Mouse (Mus musculus): Measurements from ENCODE around the gene Lce1a2. TPM values are rescaled to one million over a fixed set of nuclear protein-coding genes. Genes with fewer than 3 reads are reported as not detected.
"Not testable (repeated sequence)": the region's sequence is repeated elsewhere in the genome, so short reads cannot be mapped to it uniquely, and the experiment has no call there.

The Lce1a2 gene
- polyA plus RNA-seq (2012; rRNA removed), result not detected in 2 replicates

- DNase-seq (ENCODE audit: low spot score), result no peak
Measured at GRCm38 (mm10) chr3:92670215-92670614, at the start of gene Lce1a2. Lce1a2 (minus strand) TSS chr3:92670315.

- no peak for DNase-seq (ENCODE audit: low spot score)
Measured at GRCm38 (mm10) chr3:92715122-92715521, 45.0 kb upstream of the Lce1a2 start.

- DNase-seq (ENCODE audit: low spot score), result no peak
Measured at GRCm38 (mm10) chr3:92708974-92709373, 38.9 kb upstream of the Lce1a2 start, which contains the start of gene Lce1e. Lce1e (minus strand) TSS chr3:92709074.

- no peak for DNase-seq (ENCODE audit: low spot score)
Measured at GRCm38 (mm10) chr3:92694613-92695012, 24.5 kb upstream of the Lce1a2 start.

GRCm38 (mm10) chr3:92691688-92692087 lies 21.6 kb upstream of the Lce1a2 start:
- DNase-seq (ENCODE audit: low spot score), result no peak

- not testable (repeated sequence) for DNase-seq (ENCODE audit: low spot score)
Measured at GRCm38 (mm10) chr3:92689154-92689553, 19.0 kb upstream of the Lce1a2 start.

- DNase-seq (ENCODE audit: low spot score), result no peak
Measured at GRCm38 (mm10) chr3:92687110-92687509, 17.0 kb upstream of the Lce1a2 start, which contains the start of gene Lce1d. Lce1d (minus strand) TSS chr3:92687210.

- DNase-seq (ENCODE audit: low spot score), result no peak
Measured at GRCm38 (mm10) chr3:92678947-92679346, 8.8 kb upstream of the Lce1a2 start, which contains the start of gene Lce1c. Lce1c (plus strand) TSS chr3:92679247.

- no peak for DNase-seq (ENCODE audit: low spot score)
Measured at GRCm38 (mm10) chr3:92656826-92657225, 13.3 kb downstream of the Lce1a2 start, which contains the start of gene Lce1b. Lce1b (minus strand) TSS chr3:92656926.

- no peak for DNase-seq (ENCODE audit: low spot score)
Measured at GRCm38 (mm10) chr3:92648207-92648606, 21.9 kb downstream of the Lce1a2 start, which contains the start of gene Lce1a1. Lce1a1 (minus strand) TSS chr3:92648307.

GRCm38 (mm10) chr3:92639854-92640253 lies 30.3 kb downstream of the Lce1a2 start:
- DNase-seq (ENCODE audit: low spot score), result no peak

GRCm38 (mm10) chr3:92638653-92638991 lies 31.5 kb downstream of the Lce1a2 start:
- no peak for DNase-seq (ENCODE audit: low spot score)

- no peak for DNase-seq (ENCODE audit: low spot score)
Measured at GRCm38 (mm10) chr3:92637745-92638652, 32.1 kb downstream of the Lce1a2 start.

- DNase-seq (ENCODE audit: low spot score), result no peak
Measured at GRCm38 (mm10) chr3:92621560-92621959, 48.6 kb downstream of the Lce1a2 start, which contains the start of gene Lce6a. Lce6a (minus strand) TSS chr3:92621660.

Other genes with a start within 250 kb of the Lce1a2 start
- gene Gm9774, start 240.9 kb downstream of the Lce1a2 start, polyA plus RNA-seq (2012; rRNA removed), result 9.5 and 10.7 TPM in 2 replicates
- gene Sprr2k, start 237.7 kb downstream of the Lce1a2 start, polyA plus RNA-seq (2012; rRNA removed), result not detected in 2 replicates
- gene Sprr1b, start 231.5 kb downstream of the Lce1a2 start, polyA plus RNA-seq (2012; rRNA removed), result not detected in 2 replicates
- 0.17 and 0.18 TPM in 2 replicates for gene Sprr3, start 211.6 kb downstream of the Lce1a2 start, polyA plus RNA-seq (2012; rRNA removed)
- gene Sprr1a, start 184.4 kb downstream of the Lce1a2 start, polyA plus RNA-seq (2012; rRNA removed), result 1,821 and 2,005 TPM in 2 replicates
- not detected in 2 replicates for gene Sprr4, start 169.8 kb downstream of the Lce1a2 start, polyA plus RNA-seq (2012; rRNA removed)
- gene 2310046K23Rik, start 135.8 kb downstream of the Lce1a2 start, polyA plus RNA-seq (2012; rRNA removed), result not detected in 2 replicates
- gene Ivl, start 96.6 kb downstream of the Lce1a2 start, polyA plus RNA-seq (2012; rRNA removed), result 233 and 291 TPM in 2 replicates
- 0.18 TPM in 1 of 2 replicates, not detected in the other for gene Smcp, start 81.3 kb downstream of the Lce1a2 start, polyA plus RNA-seq (2012; rRNA removed)
- gene 2210017I01Rik, start 62.8 kb downstream of the Lce1a2 start, polyA plus RNA-seq (2012; rRNA removed), result not detected in 2 replicates
- gene Lce6a, start 48.7 kb downstream of the Lce1a2 start, polyA plus RNA-seq (2012; rRNA removed), result 1.2 and 1.3 TPM in 2 replicates
- not detected in 2 replicates for gene Lce1a1, start 22.0 kb downstream of the Lce1a2 start, polyA plus RNA-seq (2012; rRNA removed)
- not detected in 2 replicates for gene Lce1b, start 13.4 kb downstream of the Lce1a2 start, polyA plus RNA-seq (2012; rRNA removed)
- gene Lce1c, start 8.9 kb upstream of the Lce1a2 start, polyA plus RNA-seq (2012; rRNA removed), result 0.15 and 0.33 TPM in 2 replicates
- not detected in 2 replicates for gene Lce1d, start 16.9 kb upstream of the Lce1a2 start, polyA plus RNA-seq (2012; rRNA removed)
- not detected in 2 replicates for gene Lce1e, start 38.8 kb upstream of the Lce1a2 start, polyA plus RNA-seq (2012; rRNA removed)
- gene Lce1f, start 50.0 kb upstream of the Lce1a2 start, polyA plus RNA-seq (2012; rRNA removed), result not detected in 2 replicates
- not detected in 2 replicates for gene Gm38119, start 68.8 kb upstream of the Lce1a2 start, polyA plus RNA-seq (2012; rRNA removed)
- gene Lce1g, start 82.0 kb upstream of the Lce1a2 start, polyA plus RNA-seq (2012; rRNA removed), result not detected in 2 replicates
- not detected in 2 replicates for gene Lce1h, start 94.8 kb upstream of the Lce1a2 start, polyA plus RNA-seq (2012; rRNA removed)
- not detected in 2 replicates for gene Lce1i, start 108.6 kb upstream of the Lce1a2 start, polyA plus RNA-seq (2012; rRNA removed)
- not detected in 2 replicates for gene Lce1j, start 120.2 kb upstream of the Lce1a2 start, polyA plus RNA-seq (2012; rRNA removed)
- gene Lce1k, start 137.6 kb upstream of the Lce1a2 start, polyA plus RNA-seq (2012; rRNA removed), result not detected in 2 replicates
- not detected in 2 replicates for gene Kprp, start 156.9 kb upstream of the Lce1a2 start, polyA plus RNA-seq (2012; rRNA removed)
- not detected in 2 replicates for gene Lce1l, start 181.0 kb upstream of the Lce1a2 start, polyA plus RNA-seq (2012; rRNA removed)
- not detected in 2 replicates for gene 2310050C09Rik, start 199.9 kb upstream of the Lce1a2 start, polyA plus RNA-seq (2012; rRNA removed)